Mouse (Mus musculus) T-helper 17 cell (primary cell): ENCODE measurements at regions not wholly inside any gene's neighbourhood (a gene's known extent, or its start where the extent isn't known, plus 50 kb on each side); places are given as distances from the start of the nearest gene placed in this dataset.

Experiments
- in situ Hi-C, 2 experiments: fragments of 300-600 bp; cut with MboI, MseI; formaldehyde crosslinking; loops; 1 replicate in 1 of 2; 2 replicates in 1 of 2; pipeline ENCODE4 v1.15.1; 2025; ENCODE audit warnings: high pct_unique_total_duplicates in 2 of 2

- in situ Hi-C loops, result no loop called here
Observed at GRCm38 (mm10) chr2:48404460-48404859, 409.4 kb upstream of the Acvr2a start.

GRCm38 (mm10) chr2:48407876-48408275, 406.0 kb upstream of the Acvr2a start:
- in situ Hi-C loops, result no loop called here

GRCm38 (mm10) chr2:48409876-48410275, 404.0 kb upstream of the Acvr2a start:
- in situ Hi-C loops, result no loop called here

- in situ Hi-C loops, result no loop called here
Observed at GRCm38 (mm10) chr2:48411392-48411791, 402.5 kb upstream of the Acvr2a start.

GRCm38 (mm10) chr2:48412683-48413440, 401.0 kb upstream of the Acvr2a start:
- in situ Hi-C loops, result no loop called here

GRCm38 (mm10) chr2:48414596-48415481, 399.1 kb upstream of the Acvr2a start:
- in situ Hi-C loops, result no loop called here

GRCm38 (mm10) chr2:48416207-48416750, 397.6 kb upstream of the Acvr2a start:
- in situ Hi-C loops, result no loop called here

- in situ Hi-C loops, result no loop called here
Observed at GRCm38 (mm10) chr2:48417000-48417596, 396.8 kb upstream of the Acvr2a start.

- in situ Hi-C loops, result no loop called here
Observed at GRCm38 (mm10) chr2:48420791-48421190, 393.1 kb upstream of the Acvr2a start.

- in situ Hi-C loops, result no loop called here
Observed at GRCm38 (mm10) chr2:48423861-48424442, 390.0 kb upstream of the Acvr2a start.

- in situ Hi-C loops, result no loop called here
Observed at GRCm38 (mm10) chr2:48424562-48424961, 389.3 kb upstream of the Acvr2a start.

GRCm38 (mm10) chr2:48425200-48426090, 388.5 kb upstream of the Acvr2a start:
- in situ Hi-C loops, result no loop called here

- in situ Hi-C loops, result no loop called here
Observed at GRCm38 (mm10) chr2:48432545-48432944, 381.4 kb upstream of the Acvr2a start.

GRCm38 (mm10) chr2:48441296-48441990, 372.5 kb upstream of the Acvr2a start:
- in situ Hi-C loops, result no loop called here

GRCm38 (mm10) chr2:48441991-48442544, 371.8 kb upstream of the Acvr2a start:
- in situ Hi-C loops, result no loop called here

- in situ Hi-C loops, result no loop called here
Observed at GRCm38 (mm10) chr2:48445898-48446604, 367.9 kb upstream of the Acvr2a start.

GRCm38 (mm10) chr2:48446617-48447016, 367.3 kb upstream of the Acvr2a start:
- in situ Hi-C loops, result no loop called here

GRCm38 (mm10) chr2:48449165-48449842, 364.6 kb upstream of the Acvr2a start:
- in situ Hi-C loops, result no loop called here
